Mouse (Mus musculus) ES-Bruce4 (cell line): ENCODE measurements around the gene Gpr18.

Experiments used
- CTCF ChIP-seq: IDR thresholded peaks from one replicate; pipeline ENCODE4 v1.8.1; 2011; ENCODE audit warnings: low read depth, low read length
- POLR2A ChIP-seq: IDR thresholded peaks from one replicate; pipeline ENCODE4 v1.8.1; 2011; ENCODE audit warnings: low read length; ENCODE audit not compliant: insufficient read depth

- TF ChIP-seq CTCF (no peak), POLR2A (no peak)
Observed at GRCm38 (mm10) chr14:121946131-121946530, 30.6 kb upstream of the Gpr18 start.
